In genomic region chr14:55721700-55722437, GRCm38 (mm10) we compare ENCODE assay signal across 8 mouse cellular contexts. TPM values are rescaled to one million over a fixed set of nuclear protein-coding genes. Genes with fewer than 3 reads are reported as not detected.
DNase-seq lines count a peak whose midpoint lies in the region; ATAC-seq and TF ChIP-seq lines count a peak whose summit lies in the region.

Gene Rabggta, minus strand, starts transcription at chr14:55722263.

- H3K4me3 ChIP-seq in bone marrow, adult 2 months (replicated peaks; ENCODE audit: control insufficient read depth, low read depth, low read length), result peak within 1 kb of the TSS; percentile 93
- peak within 1 kb of the TSS; percentile 93 for H3K4me3 ChIP-seq in embryonic facial prominence, embryonic 15.5 days (replicated peaks)
- H3K4me3 ChIP-seq in kidney, embryonic 14.5 days (ENCODE audit: low read length), result peak within 1 kb of the TSS; percentile 83
- peak within 1 kb of the TSS; percentile 89 for H3K4me3 ChIP-seq in limb, embryonic 15.5 days

- under 1% methylated on average over 50 of the region's 50 CpGs for WGBS in bone marrow, adult 2 months
- under 1% methylated on average over 50 of the region's 50 CpGs for WGBS in embryonic facial prominence, embryonic 15.5 days
- under 1% methylated on average over 47 of the region's 50 CpGs for WGBS in kidney, embryonic 14.5 days
- under 1% methylated on average over 50 of the region's 50 CpGs for WGBS in limb, embryonic 15.5 days

- peak within 1 kb of the TSS; percentile 69 for H3K9ac ChIP-seq in embryonic facial prominence, embryonic 15.5 days
- peak within 1 kb of the TSS; percentile 77 for H3K9ac ChIP-seq in kidney, embryonic 14.5 days (ENCODE audit: low read depth, low read length)
- H3K9ac ChIP-seq in limb, embryonic 15.5 days, result peak within 1 kb of the TSS; percentile 70

- peak; percentile 73; the same call in 1 of the 2 replicates for TF ChIP-seq POLR2A in bone marrow, adult 2 months (IDR thresholded peaks at IDR 0.05; ENCODE audit: borderline replicate concordance, control insufficient read depth, low read depth, low read length)

- H3K27me3 ChIP-seq in embryonic facial prominence, embryonic 15.5 days, result no peaks in the 10 kb centered on the region
- H3K27me3 ChIP-seq in kidney, embryonic 14.5 days (ENCODE audit: control insufficient read depth, insufficient read depth, low read length), result no peaks in the 10 kb centered on the region
- no peaks in the 10 kb centered on the region for H3K27me3 ChIP-seq in limb, embryonic 15.5 days

- peak; percentile 97 for TF ChIP-seq CTCF in bone marrow, adult 2 months (IDR thresholded peaks at IDR 0.05; ENCODE audit: control insufficient read depth, insufficient read depth, low read length)

- no peaks in the 10 kb centered on the region for H3K9me3 ChIP-seq in embryonic facial prominence, embryonic 15.5 days (replicated peaks)
- no peaks in the 10 kb centered on the region for H3K9me3 ChIP-seq in kidney, embryonic 14.5 days (ENCODE audit: control insufficient read depth, low read length)
- no peaks in the 10 kb centered on the region for H3K9me3 ChIP-seq in limb, embryonic 15.5 days

- peaks cover 8% of the 10 kb centered on the region for H3K4me1 ChIP-seq in bone marrow, adult 2 months (ENCODE audit: control insufficient read depth, insufficient read depth, low read length)
- H3K4me1 ChIP-seq in embryonic facial prominence, embryonic 15.5 days, result peaks cover 16% of the 10 kb centered on the region; the same call in 1 of the 2 replicates
- 0 out of 2 replicates have a peak, but pooled peaks cover 9% of the 10 kb centered on the region for H3K4me1 ChIP-seq in kidney, embryonic 14.5 days (ENCODE audit: control insufficient read depth, insufficient read depth, low read length)
- H3K4me1 ChIP-seq in limb, embryonic 15.5 days, result 0 out of 2 replicates have a peak, but pooled peaks cover 10% of the 10 kb centered on the region

- DNase-seq in 416B (ENCODE audit: low read depth), result peak; percentile 94
- DNase-seq in heart, adult 9 months (ENCODE audit: low spot score in 2 of 2), result peak; percentile 81 to 89
- DNase-seq in monocyte, adult 2 months (ENCODE audit: low read depth in 1 of 2, low spot score in 2 of 2), result peak; percentile 81 to 84
- peak; percentile 93 to 94 for DNase-seq in spleen, postnatal 36 days (ENCODE audit: low spot score in 2 of 2)

- peak within 1 kb of the TSS; percentile 83 for H3K27ac ChIP-seq in bone marrow, adult 2 months (ENCODE audit: control insufficient read depth, insufficient read depth, low read depth, low read length, poor library complexity)
- H3K27ac ChIP-seq in embryonic facial prominence, embryonic 15.5 days (replicated peaks), result peak within 1 kb of the TSS; percentile 83
- H3K27ac ChIP-seq in kidney, embryonic 14.5 days (ENCODE audit: low read depth, low read length), result peak within 1 kb of the TSS; percentile 83; the same call in 1 of the 2 replicates
- H3K27ac ChIP-seq in limb, embryonic 15.5 days, result peak within 1 kb of the TSS; percentile 85

- H3K36me3 ChIP-seq in embryonic facial prominence, embryonic 15.5 days, result peaks cover 29% of the 10 kb centered on the region
- peaks cover 18% of the 10 kb centered on the region; the same call in 1 of the 2 replicates for H3K36me3 ChIP-seq in kidney, embryonic 14.5 days (ENCODE audit: control insufficient read depth, insufficient read depth, low read length)
- peaks cover 27% of the 10 kb centered on the region for H3K36me3 ChIP-seq in limb, embryonic 15.5 days

- peak within 1 kb of the TSS; percentile 75 for H3K4me2 ChIP-seq in embryonic facial prominence, embryonic 15.5 days (replicated peaks)
- H3K4me2 ChIP-seq in kidney, embryonic 14.5 days (replicated peaks; ENCODE audit: low read depth, low read length), result peak within 1 kb of the TSS; percentile 73
- peak within 1 kb of the TSS; percentile 70 for H3K4me2 ChIP-seq in limb, embryonic 15.5 days

- peak; percentile 95 for ATAC-seq in embryonic facial prominence, embryonic 15.5 days (ENCODE audit: insufficient number of reproducible peaks, low FRiP score, low TSS enrichment, low read depth)
- peak; percentile 96 for ATAC-seq in kidney, embryonic 14.5 days (ENCODE audit: low FRiP score, low TSS enrichment)
- ATAC-seq in limb, embryonic 15.5 days (ENCODE audit: insufficient number of reproducible peaks, low FRiP score, low TSS enrichment, low read depth), result peak; percentile 94

RNA-seq across cellular contexts. Expression of gene Rabggta, which starts in this region (rescaled TPM):
- 16.0 and 24.5 TPM in 2 replicates for polyA plus RNA-seq in bone marrow, adult 2 months (2011; ENCODE audit: insufficient read depth, insufficient read length, low replicate concordance, missing spikeins)
- polyA plus RNA-seq in embryonic facial prominence, embryonic 15.5 days (2015; fragmentation: Nextera tagmentation; extraction: Ambion mirVana), result 30.3 and 33.8 TPM in 2 replicates
- 27.8 and 29.3 TPM in 2 replicates for polyA plus RNA-seq in kidney, embryonic 14.5 days (2014; fragmentation: Nextera tagmentation; extraction: Ambion mirVana)
- polyA plus RNA-seq in limb, embryonic 15.5 days (2015; fragmentation: Nextera tagmentation; extraction: Ambion mirVana), result 29.4 and 31.3 TPM in 2 replicates

Comparison
In these comparisons a context has a peak if more than half of its experiments do, and no peak if none do; other contexts are left out.
1. Peak in every context shown above with its lines: DNase-seq, ATAC-seq, H3K4me3 ChIP-seq and H3K27ac ChIP-seq.